Mouse (Mus musculus): ENCODE results near the gene Mfsd4b4. TPM values are rescaled to one million over a fixed set of nuclear protein-coding genes. Genes with fewer than 3 reads are reported as not detected.
A peak's percentile ranks its signal among the peaks of the same experiment; 100 is the strongest.
"Not testable (repeated sequence)": the region's sequence is repeated elsewhere in the genome, so short reads cannot be mapped to it uniquely, and the experiment has no call there.

Mfsd4b4 gene
- polyA plus RNA-seq (2014; fragmentation: Nextera tagmentation; extraction: Ambion mirVana) = 3.0 and 3.6 TPM in 2 replicates

GRCm38 (mm10) chr10:39898874-39899371 lies at the start of gene Mfsd4b4:
Gene Mfsd4b4 (minus strand): TSS chr10:39899238.
- Histone ChIP-seq H3K9me3 (replicated peaks; ENCODE audit: control insufficient read depth, low read length) (no peaks in the 10 kb centered on the region), H3K27me3 (replicated peaks; ENCODE audit: control insufficient read depth, insufficient read depth, low read length) (no peaks in the 10 kb centered on the region), H3K4me3 (ENCODE audit: low read depth, low read length) (peak within 1 kb of the TSS; percentile 66), H3K4me2 (ENCODE audit: low read length) (peak within 1 kb of the TSS; percentile 83), H3K9ac (ENCODE audit: low read length) (peak within 1 kb of the TSS; percentile 85), H3K36me3 (ENCODE audit: control insufficient read depth, insufficient read depth, low read length) (no peaks in the 10 kb centered on the region), H3K4me1 (ENCODE audit: control insufficient read depth, insufficient read depth, low read length) (peaks cover 6% of the 10 kb centered on the region; the same call in 1 of the 2 replicates), H3K27ac (ENCODE audit: low read depth, low read length) (peak within 1 kb of the TSS; percentile 71; the same call in 1 of the 2 replicates)
- WGBS = under 1% methylated on average over 40 of the region's 41 CpGs
- DNase-seq (ENCODE audit: low spot score) = peak; percentile 96
- peak; percentile 98 for ATAC-seq

GRCm38 (mm10) chr10:39947195-39947594 lies 48.2 kb upstream of the Mfsd4b4 start:
- not testable (repeated sequence) for H3K9me3 ChIP-seq (replicated peaks; ENCODE audit: control insufficient read depth, low read length); H3K4me2 ChIP-seq (ENCODE audit: low read length); DNase-seq (ENCODE audit: low spot score); H3K4me3 ChIP-seq (ENCODE audit: low read depth, low read length); ATAC-seq; H3K27ac ChIP-seq (ENCODE audit: low read depth, low read length); H3K27me3 ChIP-seq (replicated peaks; ENCODE audit: control insufficient read depth, insufficient read depth, low read length); H3K36me3 ChIP-seq (ENCODE audit: control insufficient read depth, insufficient read depth, low read length); H3K9ac ChIP-seq (ENCODE audit: low read length); H3K4me1 ChIP-seq (ENCODE audit: control insufficient read depth, insufficient read depth, low read length)
- 87% methylated on average over 3 of the region's 3 CpGs for WGBS

GRCm38 (mm10) chr10:39936553-39936952 lies 37.5 kb upstream of the Mfsd4b4 start:
- 84% methylated on average over 7 of the region's 7 CpGs for WGBS
- Histone ChIP-seq H3K4me2 (ENCODE audit: low read length) (no peak overlapping the region), H3K4me1 (ENCODE audit: control insufficient read depth, insufficient read depth, low read length) (no peaks in the 10 kb centered on the region), H3K9me3 (replicated peaks; ENCODE audit: control insufficient read depth, low read length) (no peaks in the 10 kb centered on the region), H3K27me3 (replicated peaks; ENCODE audit: control insufficient read depth, insufficient read depth, low read length) (no peaks in the 10 kb centered on the region), H3K4me3 (ENCODE audit: low read depth, low read length) (no peak overlapping the region), H3K9ac (ENCODE audit: low read length) (no peak overlapping the region), H3K36me3 (ENCODE audit: control insufficient read depth, insufficient read depth, low read length) (no peaks in the 10 kb centered on the region), H3K27ac (ENCODE audit: low read depth, low read length) (no peak overlapping the region)
- DNase-seq (ENCODE audit: low spot score) (no peak), ATAC-seq (no peak)

DNA sequence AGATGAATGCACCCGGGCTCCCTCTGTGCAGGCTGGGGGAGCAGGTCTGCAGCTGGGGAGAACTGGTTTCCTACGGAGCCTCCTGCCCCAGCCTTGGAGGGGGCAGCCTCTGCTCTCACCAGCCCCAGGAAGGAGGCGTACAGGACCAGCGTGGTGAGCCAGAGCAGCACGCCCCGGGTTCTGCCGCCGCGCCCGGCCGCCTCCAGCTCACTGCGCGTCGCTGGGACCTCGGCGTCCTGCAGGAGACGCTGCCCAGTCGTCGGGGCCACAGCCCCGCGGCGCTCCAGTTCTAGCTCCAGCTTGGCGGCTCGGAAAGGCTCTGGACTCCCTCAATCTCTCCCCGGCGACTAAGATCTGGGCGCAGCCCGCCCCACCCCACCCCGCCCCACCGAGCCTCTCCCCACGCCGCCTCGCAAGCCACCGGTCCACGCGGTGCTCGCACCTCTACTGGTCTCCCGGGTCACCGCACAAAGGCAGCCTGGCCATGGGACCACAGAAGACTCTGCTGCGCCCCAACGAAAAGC lies 27.6 kb upstream of the Mfsd4b4 start, which contains the start of gene Mfsd4b2:
TSS of gene Mfsd4b2 (minus strand) at position 308 of the 524 bp plus-strand sequence.
- peak; percentile 52; the same call in 1 of the 2 replicates for ATAC-seq

DNA sequence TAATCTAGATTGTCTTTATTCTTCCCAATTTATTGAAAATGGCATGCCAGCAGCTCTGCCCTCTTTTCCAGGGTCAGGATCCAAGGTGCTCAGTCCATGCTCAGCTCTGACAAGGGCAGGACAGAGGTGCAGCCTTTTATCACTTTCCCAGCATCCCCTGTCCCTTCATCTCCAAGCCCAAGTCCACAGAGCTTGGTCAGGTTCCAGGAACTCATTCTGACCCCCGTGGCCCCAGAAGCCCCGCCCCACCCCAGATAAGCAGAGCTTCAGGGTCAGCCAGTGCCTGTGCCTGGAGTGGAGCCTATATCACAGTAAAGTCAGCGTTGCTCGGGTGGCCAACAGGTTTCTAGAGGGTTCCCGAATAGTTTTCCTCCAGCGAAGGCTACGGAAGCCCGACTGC lies 25.5 kb upstream of the Mfsd4b4 start:
- H3K9me3 ChIP-seq (replicated peaks; ENCODE audit: control insufficient read depth, low read length); H3K27me3 ChIP-seq (replicated peaks; ENCODE audit: control insufficient read depth, insufficient read depth, low read length); H3K4me3 ChIP-seq (ENCODE audit: low read depth, low read length); H3K36me3 ChIP-seq (ENCODE audit: control insufficient read depth, insufficient read depth, low read length); ATAC-seq; DNase-seq (ENCODE audit: low spot score); H3K4me1 ChIP-seq (ENCODE audit: control insufficient read depth, insufficient read depth, low read length); H3K4me2 ChIP-seq (ENCODE audit: low read length); H3K9ac ChIP-seq (ENCODE audit: low read length); H3K27ac ChIP-seq (ENCODE audit: low read depth, low read length): not testable (repeated sequence)
- 80% methylated on average over 8 of the region's 8 CpGs for WGBS

More for the DNA sequence above, 27.6 kb upstream of the Mfsd4b4 start, which contains the start of gene Mfsd4b2:
- Histone ChIP-seq H3K4me1 (ENCODE audit: control insufficient read depth, insufficient read depth, low read length) (no peaks in the 10 kb centered on the region; the same call in 1 of the 2 replicates), H3K36me3 (ENCODE audit: control insufficient read depth, insufficient read depth, low read length) (no peaks in the 10 kb centered on the region), H3K9ac (ENCODE audit: low read length) (peak within 1 kb of the TSS; percentile 63), H3K4me3 (ENCODE audit: low read depth, low read length) (peak within 1 kb of the TSS; percentile 31), H3K9me3 (replicated peaks; ENCODE audit: control insufficient read depth, low read length) (no peaks in the 10 kb centered on the region), H3K4me2 (ENCODE audit: low read length) (peak within 1 kb of the TSS; percentile 62), H3K27ac (ENCODE audit: low read depth, low read length) (no peak within 1 kb of the TSS), H3K27me3 (replicated peaks; ENCODE audit: control insufficient read depth, insufficient read depth, low read length) (no peaks in the 10 kb centered on the region; the same call in 1 of the 2 replicates)
- under 1% methylated on average over 41 of the region's 41 CpGs for WGBS
- DNase-seq (ENCODE audit: low spot score) = peak; percentile 44

DNA sequence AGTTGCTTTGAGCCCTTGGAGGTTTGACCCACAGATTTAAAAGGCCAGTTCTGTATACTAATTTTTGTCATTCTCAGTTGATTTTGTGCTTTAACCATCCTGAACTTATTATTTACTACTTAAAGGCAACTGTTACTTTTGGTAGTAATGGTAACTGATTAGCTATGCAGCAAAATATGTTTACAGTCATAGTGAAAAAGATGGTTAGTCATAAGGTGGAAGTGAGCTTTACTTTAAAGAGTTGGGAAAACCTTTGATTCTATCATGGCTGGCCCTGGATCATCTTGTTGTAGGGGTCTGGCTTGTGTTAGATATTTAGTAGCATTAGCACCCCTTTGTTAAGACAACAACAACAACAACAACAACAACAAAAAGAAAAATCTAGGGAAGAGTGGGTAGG lies 13.6 kb upstream of the Mfsd4b4 start:
- Histone ChIP-seq H3K4me2 (ENCODE audit: low read length) (no peak overlapping the region), H3K27ac (ENCODE audit: low read depth, low read length) (no peak overlapping the region), H3K4me1 (ENCODE audit: control insufficient read depth, insufficient read depth, low read length) (no peaks in the 10 kb centered on the region), H3K4me3 (ENCODE audit: low read depth, low read length) (no peak overlapping the region), H3K9ac (ENCODE audit: low read length) (no peak overlapping the region), H3K27me3 (replicated peaks; ENCODE audit: control insufficient read depth, insufficient read depth, low read length) (no peaks in the 10 kb centered on the region), H3K36me3 (ENCODE audit: control insufficient read depth, insufficient read depth, low read length) (no peaks in the 10 kb centered on the region), H3K9me3 (replicated peaks; ENCODE audit: control insufficient read depth, low read length) (no peaks in the 10 kb centered on the region)
- DNase-seq (ENCODE audit: low spot score) (no peak), ATAC-seq (no peak)

DNA sequence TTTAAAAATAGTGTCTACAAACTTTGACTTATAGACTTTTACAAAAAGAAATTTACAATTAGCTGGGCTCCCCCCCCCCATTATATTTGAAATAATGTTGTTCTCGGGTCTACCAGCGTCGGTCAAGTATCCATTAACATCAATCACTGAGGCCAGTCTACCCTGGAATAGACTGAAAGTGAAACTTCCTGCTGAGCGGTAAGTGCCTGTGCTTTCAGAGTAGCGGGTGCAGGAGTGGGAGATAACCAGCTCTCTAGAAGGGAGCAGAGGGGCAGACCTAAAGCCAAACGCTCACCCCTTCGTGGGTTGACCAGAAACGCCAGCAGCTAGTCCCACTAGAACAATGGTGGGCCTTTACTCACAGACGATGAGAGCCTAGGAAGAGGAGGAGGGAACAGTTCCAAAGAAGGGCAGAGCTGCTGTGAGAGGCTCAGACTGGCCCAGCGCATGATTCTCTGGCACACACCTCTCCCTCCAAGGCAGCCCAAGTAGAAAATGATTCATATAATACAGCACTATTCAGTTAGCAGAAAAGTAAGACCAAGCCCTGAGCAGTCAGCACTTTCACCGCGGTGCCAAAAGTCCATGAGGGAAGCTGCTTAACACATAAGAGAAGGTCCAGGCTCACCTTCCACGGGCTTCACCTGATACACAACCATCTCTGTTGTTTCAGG lies 9.9 kb upstream of the Mfsd4b4 start:
- WGBS = 70% methylated on average over 13 of the region's 13 CpGs
- Histone ChIP-seq H3K27me3 (replicated peaks; ENCODE audit: control insufficient read depth, insufficient read depth, low read length) (no peaks in the 10 kb centered on the region), H3K9me3 (replicated peaks; ENCODE audit: control insufficient read depth, low read length) (no peaks in the 10 kb centered on the region), H3K4me2 (ENCODE audit: low read length) (no peak overlapping the region), H3K4me1 (ENCODE audit: control insufficient read depth, insufficient read depth, low read length) (no peaks in the 10 kb centered on the region), H3K4me3 (ENCODE audit: low read depth, low read length) (no peak overlapping the region), H3K36me3 (ENCODE audit: control insufficient read depth, insufficient read depth, low read length) (no peaks in the 10 kb centered on the region), H3K9ac (ENCODE audit: low read length) (no peak overlapping the region), H3K27ac (ENCODE audit: low read depth, low read length) (no peak overlapping the region)
- ATAC-seq (no peak), DNase-seq (ENCODE audit: low spot score) (no peak)

DNA sequence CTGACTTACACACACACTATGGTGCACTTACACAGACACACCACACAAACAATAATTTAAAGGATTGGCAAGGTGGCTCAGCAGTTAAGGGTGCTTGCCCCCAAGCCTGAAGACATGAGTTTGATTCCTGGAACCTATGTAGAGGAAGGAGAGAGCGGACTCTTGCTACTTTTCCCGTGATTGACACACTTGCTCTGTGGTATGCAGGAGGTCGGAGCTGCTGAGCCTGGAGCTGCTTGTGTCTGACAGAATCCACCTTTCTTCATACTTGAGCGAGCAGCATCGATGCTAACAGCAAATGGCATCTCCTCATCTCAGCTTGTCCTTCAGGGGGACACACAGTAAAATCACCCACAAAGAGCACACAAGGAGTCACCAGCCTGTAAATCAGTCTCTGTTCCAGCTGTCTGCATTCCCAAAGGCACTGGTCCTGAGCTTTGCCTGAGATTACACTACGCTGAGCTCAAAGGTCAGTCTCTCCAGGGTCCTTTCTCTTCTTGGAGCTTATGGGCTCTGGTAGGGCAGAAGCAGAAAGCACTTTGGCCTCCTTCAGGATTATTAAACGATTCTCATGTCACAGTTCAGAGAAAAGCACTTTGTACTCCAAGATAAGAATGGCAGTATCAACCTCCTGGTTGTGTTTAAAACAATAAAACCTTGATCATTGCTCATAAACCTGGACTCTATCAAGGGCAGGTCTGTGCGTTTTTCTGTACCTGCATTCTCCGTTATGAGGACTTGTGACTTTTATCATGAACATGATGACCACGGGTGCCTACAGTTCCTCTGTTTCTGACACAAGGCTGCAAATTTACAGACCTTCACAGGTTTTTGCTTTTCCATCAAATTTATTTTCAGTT lies 8.0 kb upstream of the Mfsd4b4 start:
- no peaks in the 10 kb centered on the region for H3K36me3 ChIP-seq (ENCODE audit: control insufficient read depth, insufficient read depth, low read length)
- no peak overlapping the region for H3K27ac ChIP-seq (ENCODE audit: low read depth, low read length)
- no peaks in the 10 kb centered on the region for H3K4me1 ChIP-seq (ENCODE audit: control insufficient read depth, insufficient read depth, low read length)
- ATAC-seq (no peak), DNase-seq (ENCODE audit: low spot score) (no peak)
- H3K4me3 ChIP-seq (ENCODE audit: low read depth, low read length) = no peak overlapping the region
- no peaks in the 10 kb centered on the region for H3K27me3 ChIP-seq (replicated peaks; ENCODE audit: control insufficient read depth, insufficient read depth, low read length)
- H3K9me3 ChIP-seq (replicated peaks; ENCODE audit: control insufficient read depth, low read length) = no peaks in the 10 kb centered on the region
- WGBS = 85% methylated on average over 10 of the region's 10 CpGs
- H3K4me2 ChIP-seq (ENCODE audit: low read length) = no peak overlapping the region
- H3K9ac ChIP-seq (ENCODE audit: low read length) = no peak overlapping the region
